In genomic region chr2:119757601-119758100, GRCm38 (mm10) we compare ENCODE assay signal across 7 mouse cellular contexts. TPM values are rescaled to one million over a fixed set of nuclear protein-coding genes. Genes with fewer than 3 reads are reported as not detected.
A peak's percentile ranks its signal among the peaks of the same experiment; 100 is the strongest.
DNase-seq lines count a peak whose midpoint lies in the region; ATAC-seq and TF ChIP-seq lines count a peak whose summit lies in the region.

No protein-coding gene starts in this region.

- no peak for TF ChIP-seq POLR2A in spleen, adult 2 months (IDR thresholded peaks at IDR 0.05; ENCODE audit: low read depth, low read length)

- peak overlapping the region; percentile 59 for H3K9ac ChIP-seq in hindbrain, embryonic 12.5 days

- H3K27ac ChIP-seq in spleen, adult 2 months (ENCODE audit: insufficient read depth, low read length) = no peak overlapping the region
- H3K27ac ChIP-seq in hindbrain, embryonic 12.5 days = no peak overlapping the region

- WGBS in spleen, adult 2 months = 11% methylated on average over 29 of the region's 31 CpGs
- WGBS in hindbrain, embryonic 12.5 days = 2% methylated on average over 31 of the region's 31 CpGs

- no peaks in the 10 kb centered on the region for H3K9me3 ChIP-seq in hindbrain, embryonic 12.5 days (replicated peaks)
- H3K9me3 ChIP-seq in megakaryocyte, embryonic 14.5 days = no peaks in the 10 kb centered on the region

- DNase-seq in spleen, adult 2 months (ENCODE audit: low read depth in 1 of 2, low spot score in 2 of 2) = no peak
- DNase-seq in spleen, postnatal 14 days (ENCODE audit: low spot score in 2 of 2) = no peak
- peak; percentile 30 to 48 for DNase-seq in cerebellum, postnatal 36 days
- no peak for DNase-seq in adrenal gland, adult 2 months
- no peak for DNase-seq in layer of hippocampus, adult 9-10 months (ENCODE audit: low spot score)

- no peak for TF ChIP-seq CTCF in spleen, adult 2 months (IDR thresholded peaks at IDR 0.05; ENCODE audit: extremely low read depth, insufficient read depth, insufficient read length, insufficient replicate concordance)

- H3K4me3 ChIP-seq in spleen, adult 2 months (ENCODE audit: extremely low read depth, insufficient read depth, insufficient read length) = peak overlapping the region; percentile 64
- peak overlapping the region; percentile 49 for H3K4me3 ChIP-seq in hindbrain, embryonic 12.5 days
- H3K4me3 ChIP-seq in megakaryocyte, embryonic 14.5 days (replicated peaks) = peak overlapping the region; percentile 93

- no peaks in the 10 kb centered on the region for H3K36me3 ChIP-seq in spleen, adult 2 months (ENCODE audit: control insufficient read depth, insufficient read depth, low read length)
- no peaks in the 10 kb centered on the region for H3K36me3 ChIP-seq in hindbrain, embryonic 12.5 days
- peaks cover 4% of the 10 kb centered on the region for H3K36me3 ChIP-seq in megakaryocyte, embryonic 14.5 days (replicated peaks; ENCODE audit: low read length)

- peaks cover 12% of the 10 kb centered on the region for H3K27me3 ChIP-seq in spleen, adult 2 months (ENCODE audit: control insufficient read depth, insufficient read depth, low read length)
- H3K27me3 ChIP-seq in hindbrain, embryonic 12.5 days = peaks cover 91% of the 10 kb centered on the region
- peaks cover 82% of the 10 kb centered on the region for H3K27me3 ChIP-seq in megakaryocyte, embryonic 14.5 days (replicated peaks)

- peaks cover 12% of the 10 kb centered on the region; the same call in 1 of the 2 replicates for H3K4me1 ChIP-seq in spleen, adult 2 months (ENCODE audit: control insufficient read depth, insufficient read depth, insufficient read length)
- H3K4me1 ChIP-seq in hindbrain, embryonic 12.5 days = peaks cover 16% of the 10 kb centered on the region
- peaks cover 35% of the 10 kb centered on the region for H3K4me1 ChIP-seq in megakaryocyte, embryonic 14.5 days

- H3K4me2 ChIP-seq in hindbrain, embryonic 12.5 days (replicated peaks) = peak overlapping the region; percentile 90

- ATAC-seq in hindbrain, embryonic 12.5 days (ENCODE audit: low FRiP score) = peak; percentile 47

RNA-seq across cellular contexts. Expression of gene Ltk, which starts 2.6 kb away (rescaled TPM):
- 9.0 and 15.0 TPM in 2 replicates for polyA plus RNA-seq in spleen, adult 2 months (2012; rRNA removed)
- 0.23 and 0.34 TPM in 2 replicates for polyA plus RNA-seq in hindbrain, embryonic 12.5 days (2016; fragmentation: Nextera tagmentation; extraction: Ambion mirVana)
- 0.25 TPM in 1 of 2 replicates, not detected in the other for polyA plus RNA-seq in megakaryocyte, embryonic 14.5 days (2012; ENCODE audit: insufficient read depth, low replicate concordance)
- total RNA-seq in adrenal gland, adult 2 months (2021) = under 1 TPM; 0.69 to 0.90 TPM
- 1.9 and 2.3 TPM in 2 replicates for polyA plus RNA-seq in adrenal gland, adult 2 months (2012; rRNA removed)

RNA-seq across cellular contexts. Expression of gene Itpka, which starts 15.5 kb away (rescaled TPM):
- 0.72 and 0.81 TPM in 2 replicates for polyA plus RNA-seq in spleen, adult 2 months (2012; rRNA removed)
- polyA plus RNA-seq in hindbrain, embryonic 12.5 days (2016; fragmentation: Nextera tagmentation; extraction: Ambion mirVana) = 0.53 TPM in 2 replicates
- 0.04 and 1.9 TPM in 2 replicates for polyA plus RNA-seq in megakaryocyte, embryonic 14.5 days (2012; ENCODE audit: insufficient read depth, low replicate concordance)
- 1 to 10 TPM; 2.3 to 6.4 TPM for total RNA-seq in adrenal gland, adult 2 months (2021)
- 3.1 and 6.8 TPM in 2 replicates for polyA plus RNA-seq in adrenal gland, adult 2 months (2012; rRNA removed)

RNA-seq across cellular contexts. Expression of gene Rpap1, which starts 29.7 kb away (rescaled TPM):
- 25.7 and 30.7 TPM in 2 replicates for polyA plus RNA-seq in spleen, adult 2 months (2012; rRNA removed)
- 29.3 and 31.0 TPM in 2 replicates for polyA plus RNA-seq in hindbrain, embryonic 12.5 days (2016; fragmentation: Nextera tagmentation; extraction: Ambion mirVana)
- 8.7 and 9.1 TPM in 2 replicates for polyA plus RNA-seq in megakaryocyte, embryonic 14.5 days (2012; ENCODE audit: insufficient read depth, low replicate concordance)
- 10 to 100 TPM; 13.6 to 18.7 TPM for total RNA-seq in adrenal gland, adult 2 months (2021)
- 39.1 and 42.3 TPM in 2 replicates for polyA plus RNA-seq in adrenal gland, adult 2 months (2012; rRNA removed)

RNA-seq across cellular contexts. Expression of gene Tyro3, which starts 39.9 kb away (rescaled TPM):
- polyA plus RNA-seq in spleen, adult 2 months (2012; rRNA removed) = 1.7 and 2.1 TPM in 2 replicates
- 27.1 and 27.8 TPM in 2 replicates for polyA plus RNA-seq in hindbrain, embryonic 12.5 days (2016; fragmentation: Nextera tagmentation; extraction: Ambion mirVana)
- 0.64 TPM in 1 of 2 replicates, not detected in the other for polyA plus RNA-seq in megakaryocyte, embryonic 14.5 days (2012; ENCODE audit: insufficient read depth, low replicate concordance)
- 1 to 10 TPM; 3.9 to 5.7 TPM for total RNA-seq in adrenal gland, adult 2 months (2021)
- 4.1 and 5.5 TPM in 2 replicates for polyA plus RNA-seq in adrenal gland, adult 2 months (2012; rRNA removed)

Comparison
In these comparisons a context has a peak if more than half of its experiments do, and no peak if none do; other contexts are left out.
1. DNase-seq: peak in cerebellum, postnatal 36 days (2 of 2); none in spleen, adult 2 months (0 of 2), spleen, postnatal 14 days (0 of 2), adrenal gland, adult 2 months (single experiment) and layer of hippocampus, adult 9-10 months (single experiment).
2. Peak in every context shown above with its lines, with median percentiles within 50 percentile points of each other: H3K4me3 ChIP-seq.